Mouse (Mus musculus): ENCODE results near the gene Rtn4rl1. TPM values are rescaled to one million over a fixed set of nuclear protein-coding genes. Genes with fewer than 3 reads are reported as not detected.
A peak's percentile ranks its signal among the peaks of the same experiment; 100 is the strongest.

Rtn4rl1 gene
- polyA plus RNA-seq, 1 experiment from 2014 or later = 2.1 TPM

DNA sequence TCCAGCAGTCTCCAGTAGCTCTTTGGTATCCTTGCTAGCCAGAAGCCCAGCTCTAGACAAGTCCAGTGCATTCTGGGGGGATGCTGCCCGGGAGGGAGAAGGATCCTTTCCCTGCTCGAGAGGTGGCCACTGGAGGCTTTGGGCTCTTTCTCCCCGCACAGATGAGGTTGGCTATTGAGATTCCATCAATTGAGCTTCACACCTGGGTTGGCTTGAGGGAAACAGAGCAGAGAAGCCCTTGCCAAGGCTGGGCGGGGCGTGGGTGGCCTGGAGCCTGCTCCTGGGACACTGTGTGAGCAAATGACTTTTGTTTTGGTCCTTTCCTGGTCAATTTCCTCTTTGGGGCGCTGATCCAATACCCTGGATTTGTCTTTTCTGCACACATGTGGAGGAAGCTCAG lies 2.5 kb downstream of the Rtn4rl1 start:
- Histone ChIP-seq H3K4me1 (peaks cover 50% of the 10 kb centered on the region), H3K4me3 (no peak overlapping the region), H3K27ac (replicated peaks) (no peak overlapping the region), H3K36me3 (replicated peaks) (no peaks in the 10 kb centered on the region), H3K27me3 (replicated peaks; ENCODE audit: low read depth, poor library complexity, severe bottlenecking) (peaks cover 95% of the 10 kb centered on the region), H3K9me3 (no peaks in the 10 kb centered on the region)
- no peak for DNase-seq (ENCODE audit: low spot score)
- WGBS = 41% methylated on average over 6 of the region's 6 CpGs

DNA sequence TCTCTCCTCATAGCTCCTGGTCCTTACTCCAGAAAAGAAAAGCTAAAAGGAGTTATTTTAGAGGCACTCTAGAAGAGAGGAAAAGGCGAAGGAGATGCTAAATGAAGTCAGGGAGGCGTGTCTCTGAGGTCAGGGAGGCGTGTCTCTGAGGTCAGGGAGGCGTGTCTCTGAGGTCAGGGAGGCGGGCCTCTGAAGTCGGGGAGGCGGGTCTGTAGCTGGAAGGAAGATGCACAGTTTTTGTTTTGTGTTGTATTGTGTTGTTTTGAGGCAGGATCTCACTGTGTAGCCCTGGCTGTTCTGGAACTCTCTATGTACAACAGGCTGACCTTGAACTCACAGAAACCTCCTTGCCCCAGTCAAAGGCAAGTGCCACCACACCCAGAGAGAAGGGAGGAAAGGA lies 4.4 kb downstream of the Rtn4rl1 start:
- no peaks in the 10 kb centered on the region for H3K9me3 ChIP-seq
- H3K4me3 ChIP-seq = no peak overlapping the region
- no peak overlapping the region for H3K27ac ChIP-seq (replicated peaks)
- H3K4me1 ChIP-seq = peaks cover 56% of the 10 kb centered on the region
- peaks cover 83% of the 10 kb centered on the region for H3K27me3 ChIP-seq (replicated peaks; ENCODE audit: low read depth, poor library complexity, severe bottlenecking)
- no peak for DNase-seq (ENCODE audit: low spot score)
- H3K36me3 ChIP-seq (replicated peaks) = no peaks in the 10 kb centered on the region
- 34% methylated on average over 7 of the region's 7 CpGs for WGBS

DNA sequence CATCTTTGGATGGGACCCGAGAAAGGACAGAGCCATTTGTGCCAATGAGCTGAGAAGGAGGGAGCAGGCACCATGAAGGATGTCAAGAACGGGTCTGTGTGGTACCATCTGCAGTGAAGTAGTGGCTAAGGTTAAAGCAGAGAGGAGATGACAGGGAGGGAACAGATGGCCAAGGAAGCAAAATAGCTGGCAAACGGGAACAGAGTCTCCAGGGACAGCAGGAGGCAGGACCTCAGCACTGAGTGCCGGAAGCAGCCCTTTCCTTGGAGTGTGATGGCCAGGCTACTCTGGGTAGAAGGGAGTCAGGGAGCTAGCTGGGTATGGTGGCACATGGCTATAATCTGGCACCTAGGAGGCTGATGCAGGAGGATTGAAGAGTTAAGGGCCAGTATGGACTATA lies 5.2 kb downstream of the Rtn4rl1 start:
- no peak overlapping the region for H3K27ac ChIP-seq (replicated peaks)
- DNase-seq (ENCODE audit: low spot score) = no peak
- peaks cover 80% of the 10 kb centered on the region for H3K27me3 ChIP-seq (replicated peaks; ENCODE audit: low read depth, poor library complexity, severe bottlenecking)
- no peaks in the 10 kb centered on the region for H3K9me3 ChIP-seq
- H3K4me1 ChIP-seq = peaks cover 52% of the 10 kb centered on the region
- H3K4me3 ChIP-seq = no peak overlapping the region
- H3K36me3 ChIP-seq (replicated peaks) = no peaks in the 10 kb centered on the region
- 69% methylated on average over 4 of the region's 4 CpGs for WGBS

DNA sequence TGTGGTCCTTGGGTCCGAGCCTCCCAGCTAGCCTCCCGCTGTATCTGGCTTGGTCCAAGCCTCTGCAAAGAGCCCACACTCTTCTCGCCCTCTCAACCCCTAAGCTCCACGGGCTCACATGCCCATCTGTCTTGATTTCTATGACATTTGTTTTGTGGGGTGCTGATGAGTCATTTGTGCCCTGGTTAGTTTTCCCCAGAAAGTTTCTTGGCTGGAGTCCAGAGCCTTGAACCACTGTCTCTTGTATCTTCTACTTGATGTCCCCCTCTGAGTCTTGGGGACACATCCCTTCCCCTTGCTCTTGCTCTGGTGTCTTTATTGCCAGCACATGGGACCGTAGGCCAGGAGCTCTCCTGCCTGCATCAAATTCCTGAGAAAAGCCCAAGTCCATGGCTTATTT lies 6.4 kb downstream of the Rtn4rl1 start:
- Histone ChIP-seq H3K27me3 (replicated peaks; ENCODE audit: low read depth, poor library complexity, severe bottlenecking) (peaks cover 72% of the 10 kb centered on the region), H3K9me3 (no peaks in the 10 kb centered on the region), H3K36me3 (replicated peaks) (no peaks in the 10 kb centered on the region), H3K4me3 (no peak overlapping the region), H3K27ac (replicated peaks) (no peak overlapping the region), H3K4me1 (peaks cover 49% of the 10 kb centered on the region)
- DNase-seq (ENCODE audit: low spot score) = no peak
- WGBS = 88% methylated on average over 5 of the region's 5 CpGs

DNA sequence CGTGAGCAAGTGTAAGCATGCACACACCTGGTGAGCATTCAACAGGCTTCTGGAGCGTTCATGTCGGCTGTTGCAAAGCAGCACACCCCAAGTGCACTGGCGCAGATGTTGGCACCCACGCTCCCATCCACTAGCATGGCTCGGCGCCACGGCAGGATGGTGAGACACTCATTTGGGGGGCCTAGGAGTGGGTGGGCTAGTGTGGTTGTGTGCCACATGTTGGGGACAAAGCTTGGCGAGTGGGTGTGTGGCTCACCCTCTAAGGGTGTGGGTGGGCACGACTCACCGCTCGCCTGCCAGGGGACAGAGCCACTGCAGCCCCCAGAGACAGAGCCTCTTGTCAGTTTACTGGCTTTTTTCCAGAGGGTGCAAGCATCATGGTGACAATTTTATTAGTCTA lies 7.4 kb downstream of the Rtn4rl1 start:
- WGBS = 92% methylated on average over 12 of the region's 12 CpGs
- H3K9me3 ChIP-seq = no peaks in the 10 kb centered on the region
- H3K36me3 ChIP-seq (replicated peaks) = no peaks in the 10 kb centered on the region
- H3K4me1 ChIP-seq = peaks cover 48% of the 10 kb centered on the region
- H3K27ac ChIP-seq (replicated peaks) = no peak overlapping the region
- H3K4me3 ChIP-seq = no peak overlapping the region
- DNase-seq (ENCODE audit: low spot score) = no peak
- H3K27me3 ChIP-seq (replicated peaks; ENCODE audit: low read depth, poor library complexity, severe bottlenecking) = peaks cover 62% of the 10 kb centered on the region

DNA sequence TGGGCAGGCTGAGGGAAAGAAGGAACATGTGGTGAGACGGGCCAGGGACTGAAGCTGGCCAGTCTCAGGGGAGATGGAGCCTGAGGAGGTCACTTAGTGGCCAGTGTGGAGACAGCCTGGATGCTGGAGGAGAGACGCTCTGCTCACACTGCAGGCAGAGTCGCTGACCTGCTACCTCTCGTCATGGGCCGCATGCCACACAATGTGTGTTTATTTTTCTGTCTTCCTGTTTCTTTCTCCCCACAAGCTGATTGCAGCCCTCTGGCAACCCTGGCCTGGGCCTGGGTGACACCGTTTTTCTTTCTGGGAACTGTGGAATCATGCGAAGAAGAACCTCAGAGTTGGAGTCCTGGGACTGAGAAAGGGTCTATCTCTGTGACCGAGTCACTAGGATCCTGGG lies 8.1 kb downstream of the Rtn4rl1 start:
- no peak overlapping the region for H3K27ac ChIP-seq (replicated peaks)
- WGBS = 47% methylated on average over 8 of the region's 8 CpGs
- H3K9me3 ChIP-seq = no peaks in the 10 kb centered on the region
- no peak for DNase-seq (ENCODE audit: low spot score)
- H3K4me1 ChIP-seq = peaks cover 49% of the 10 kb centered on the region
- no peak overlapping the region for H3K4me3 ChIP-seq
- H3K36me3 ChIP-seq (replicated peaks) = no peaks in the 10 kb centered on the region
- peaks cover 54% of the 10 kb centered on the region for H3K27me3 ChIP-seq (replicated peaks; ENCODE audit: low read depth, poor library complexity, severe bottlenecking)

DNA sequence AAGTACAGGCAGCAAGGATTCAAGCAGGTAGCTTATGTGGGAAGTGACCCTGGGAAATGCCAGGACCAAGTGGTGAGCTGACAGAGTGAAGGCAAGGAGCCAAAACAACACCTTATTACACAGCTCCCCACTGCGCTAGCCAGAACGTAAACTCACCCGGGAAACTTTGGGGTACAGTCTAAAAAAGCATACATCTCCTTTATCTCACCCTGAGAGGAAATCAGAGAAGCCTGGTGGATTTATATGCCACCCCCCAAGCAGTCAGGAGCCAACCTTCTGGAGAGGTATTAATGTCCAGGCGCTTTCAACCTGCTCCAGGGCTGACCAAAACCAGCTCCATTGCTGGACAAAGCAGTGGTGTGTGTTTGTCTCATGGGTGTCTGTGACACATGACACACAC lies 10.3 kb downstream of the Rtn4rl1 start:
- Histone ChIP-seq H3K4me1 (peaks cover 55% of the 10 kb centered on the region), H3K4me3 (no peak overlapping the region), H3K9me3 (no peaks in the 10 kb centered on the region), H3K36me3 (replicated peaks) (no peaks in the 10 kb centered on the region), H3K27ac (replicated peaks) (0 out of 2 replicates have a peak overlapping the region, but pooled peaks have one; percentile 2), H3K27me3 (replicated peaks; ENCODE audit: low read depth, poor library complexity, severe bottlenecking) (peaks cover 32% of the 10 kb centered on the region)
- WGBS = 76% methylated on average over 4 of the region's 4 CpGs
- DNase-seq (ENCODE audit: low spot score) = no peak

DNA sequence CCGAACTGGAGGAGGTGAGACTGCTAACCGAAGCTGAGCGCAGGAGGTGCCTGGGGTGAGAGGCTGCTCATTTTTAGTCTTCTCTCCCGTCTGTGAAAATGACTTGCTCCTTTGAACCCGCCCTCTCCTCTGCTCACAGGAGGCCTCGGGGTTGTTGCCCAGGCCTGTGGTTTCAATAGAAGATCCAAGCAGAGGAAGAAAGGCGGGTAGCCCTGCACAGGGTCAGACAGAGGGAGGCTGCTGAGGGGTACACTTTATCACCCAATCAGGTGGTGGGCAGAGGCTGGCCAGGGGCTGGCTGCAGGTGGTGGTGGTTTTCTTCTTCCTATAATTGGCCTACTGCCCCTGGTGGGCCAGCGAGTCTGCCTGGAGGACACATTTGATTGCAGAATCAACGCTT lies 10.9 kb downstream of the Rtn4rl1 start:
- DNase-seq (ENCODE audit: low spot score) = no peak
- Histone ChIP-seq H3K36me3 (replicated peaks) (no peaks in the 10 kb centered on the region), H3K27me3 (replicated peaks; ENCODE audit: low read depth, poor library complexity, severe bottlenecking) (peaks cover 28% of the 10 kb centered on the region), H3K27ac (replicated peaks) (no peak overlapping the region), H3K9me3 (no peaks in the 10 kb centered on the region), H3K4me3 (no peak overlapping the region), H3K4me1 (peaks cover 61% of the 10 kb centered on the region)
- 36% methylated on average over 9 of the region's 9 CpGs for WGBS

DNA sequence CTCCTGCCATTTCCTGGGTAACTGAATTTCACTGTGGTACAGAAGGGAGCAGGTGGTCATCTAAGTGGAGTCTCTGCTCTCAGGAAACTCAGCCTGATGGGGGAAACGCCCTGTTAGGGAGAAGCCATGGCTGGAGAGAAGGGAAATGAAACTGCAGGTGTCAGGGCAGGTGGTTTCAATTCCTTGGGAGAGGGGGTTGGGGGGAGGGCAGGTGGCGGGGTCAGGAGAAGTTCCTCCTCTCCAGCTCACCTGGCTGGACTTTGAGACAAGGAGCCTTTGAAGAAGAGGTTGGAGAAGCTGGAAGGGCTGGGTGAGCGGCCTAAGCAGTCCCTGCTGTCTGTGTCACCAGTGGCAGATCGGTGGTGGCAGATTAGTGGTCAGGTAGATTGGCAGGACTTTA lies 12.8 kb downstream of the Rtn4rl1 start:
- DNase-seq (ENCODE audit: low spot score) = no peak
- Histone ChIP-seq H3K4me1 (peaks cover 72% of the 10 kb centered on the region), H3K9me3 (no peaks in the 10 kb centered on the region), H3K27me3 (replicated peaks; ENCODE audit: low read depth, poor library complexity, severe bottlenecking) (peaks cover 19% of the 10 kb centered on the region), H3K36me3 (replicated peaks) (no peaks in the 10 kb centered on the region), H3K27ac (replicated peaks) (no peak overlapping the region; the same call in 1 of the 2 replicates), H3K4me3 (no peak overlapping the region)
- 70% methylated on average over 4 of the region's 4 CpGs for WGBS

DNA sequence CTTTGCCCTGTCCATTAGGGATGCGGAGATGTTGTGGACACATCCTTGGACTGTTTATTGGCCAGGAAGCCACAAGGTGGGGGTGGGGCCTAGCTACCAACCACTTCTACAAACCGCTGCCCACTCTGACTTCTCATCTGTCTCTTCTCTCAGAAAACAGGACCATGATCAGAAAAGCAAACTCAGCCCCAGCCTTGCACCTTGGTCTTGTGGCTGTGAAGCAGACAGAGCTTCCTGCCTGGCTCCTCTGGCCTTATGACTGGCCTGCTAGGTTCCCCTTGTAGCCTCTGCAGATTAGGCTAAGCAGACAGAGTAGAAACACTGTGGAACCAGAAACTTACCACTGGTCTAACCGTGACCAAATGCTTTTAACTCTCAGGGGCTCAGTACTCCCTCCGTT lies 15.8 kb downstream of the Rtn4rl1 start:
- Histone ChIP-seq H3K27me3 (replicated peaks; ENCODE audit: low read depth, poor library complexity, severe bottlenecking) (peaks cover 34% of the 10 kb centered on the region), H3K9me3 (no peaks in the 10 kb centered on the region), H3K36me3 (replicated peaks) (no peaks in the 10 kb centered on the region), H3K27ac (replicated peaks) (0 out of 2 replicates have a peak overlapping the region, but pooled peaks have one; percentile 15), H3K4me3 (no peak overlapping the region), H3K4me1 (peaks cover 80% of the 10 kb centered on the region)
- 63% methylated on average over 4 of the region's 4 CpGs for WGBS
- no peak for DNase-seq (ENCODE audit: low spot score)

DNA sequence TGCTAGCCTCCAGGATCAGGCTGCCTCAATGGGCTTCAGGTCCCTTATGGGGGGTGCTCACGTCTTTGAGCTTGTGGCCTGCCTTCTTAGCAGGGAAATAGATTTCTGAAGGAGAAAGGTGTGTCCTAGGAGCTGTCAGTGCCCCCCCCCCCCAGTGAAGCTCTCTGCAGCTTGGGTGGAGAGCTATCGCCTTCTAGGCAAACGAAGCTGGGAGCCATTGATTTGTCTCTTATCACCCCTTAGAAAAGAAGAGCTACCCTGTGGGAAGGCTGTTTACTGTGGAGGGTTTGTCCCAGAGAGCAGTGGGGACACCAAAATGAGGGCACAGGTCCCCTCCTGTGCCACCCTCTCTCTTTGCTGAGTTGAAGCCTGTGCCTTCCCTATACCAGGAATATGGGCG lies 16.5 kb downstream of the Rtn4rl1 start:
- DNase-seq (ENCODE audit: low spot score) = no peak
- no peaks in the 10 kb centered on the region for H3K36me3 ChIP-seq (replicated peaks)
- 60% methylated on average over 4 of the region's 4 CpGs for WGBS
- H3K9me3 ChIP-seq = no peaks in the 10 kb centered on the region
- no peak overlapping the region for H3K4me3 ChIP-seq
- peak overlapping the region; percentile 8; the same call in 1 of the 2 replicates for H3K27ac ChIP-seq (replicated peaks)
- peaks cover 77% of the 10 kb centered on the region for H3K4me1 ChIP-seq
- H3K27me3 ChIP-seq (replicated peaks; ENCODE audit: low read depth, poor library complexity, severe bottlenecking) = peaks cover 41% of the 10 kb centered on the region

DNA sequence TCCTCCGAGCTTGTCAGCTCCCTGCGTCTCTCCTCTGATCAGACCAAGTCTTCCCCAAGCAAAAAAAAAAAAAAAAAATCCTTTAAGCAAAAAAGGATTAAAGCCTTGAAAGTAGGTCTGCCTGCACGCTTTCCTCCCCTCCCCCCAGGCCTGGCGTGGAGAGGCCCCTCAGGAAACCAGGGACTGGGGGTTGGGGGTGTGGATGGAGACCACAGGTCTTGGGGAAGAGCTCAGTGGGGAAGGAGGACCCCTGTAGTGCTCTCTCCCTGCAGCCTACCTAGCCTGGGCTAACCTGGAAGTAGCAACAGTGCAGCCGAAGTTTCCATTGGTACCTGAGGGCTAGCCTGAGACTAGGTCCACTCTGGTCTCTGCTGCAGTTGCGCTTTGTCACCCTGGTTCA lies 17.2 kb downstream of the Rtn4rl1 start:
- 38% methylated on average over 6 of the region's 6 CpGs for WGBS
- Histone ChIP-seq H3K9me3 (no peaks in the 10 kb centered on the region), H3K36me3 (replicated peaks) (no peaks in the 10 kb centered on the region), H3K27me3 (replicated peaks; ENCODE audit: low read depth, poor library complexity, severe bottlenecking) (peaks cover 46% of the 10 kb centered on the region), H3K4me1 (peaks cover 76% of the 10 kb centered on the region), H3K27ac (replicated peaks) (peak overlapping the region; percentile 44; the same call in 1 of the 2 replicates), H3K4me3 (no peak overlapping the region)
- no peak for DNase-seq (ENCODE audit: low spot score)

DNA sequence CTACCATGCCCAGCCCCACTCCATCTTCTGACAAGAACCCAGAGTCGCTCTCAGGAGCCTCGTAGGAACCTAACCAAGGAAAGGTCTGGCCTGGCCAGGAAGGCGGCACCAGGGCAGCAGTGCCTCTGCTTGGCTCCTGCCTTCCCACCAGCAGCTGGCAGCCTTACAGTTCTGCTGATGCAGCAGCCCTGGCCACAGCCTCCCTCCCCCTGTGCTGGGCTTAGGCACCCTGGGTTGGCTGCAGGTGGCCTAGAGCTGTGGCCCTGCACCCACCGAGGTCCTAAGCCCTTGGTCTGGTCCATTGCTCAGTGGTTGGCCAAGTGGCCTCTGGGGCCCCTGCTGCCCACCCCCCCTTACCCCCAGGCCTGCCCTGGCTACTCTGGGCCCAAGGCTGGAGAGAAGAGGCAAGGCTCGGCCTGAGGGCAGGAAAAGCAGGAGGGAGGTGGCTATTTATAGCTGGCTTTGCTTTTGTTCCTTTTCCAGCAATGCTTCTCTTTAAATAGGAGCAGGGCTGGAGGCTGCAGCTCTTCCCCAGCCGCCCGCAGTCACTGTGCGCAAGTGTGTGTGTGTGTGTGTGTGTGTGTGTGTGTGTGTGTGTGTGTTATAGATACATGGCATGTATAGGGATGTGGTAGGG lies 18.6 kb downstream of the Rtn4rl1 start:
- Histone ChIP-seq H3K9me3 (no peaks in the 10 kb centered on the region), H3K4me1 (peaks cover 76% of the 10 kb centered on the region), H3K4me3 (no peak overlapping the region), H3K36me3 (replicated peaks) (no peaks in the 10 kb centered on the region), H3K27me3 (replicated peaks; ENCODE audit: low read depth, poor library complexity, severe bottlenecking) (peaks cover 59% of the 10 kb centered on the region), H3K27ac (replicated peaks) (peak overlapping the region; percentile 72)
- no peak for DNase-seq (ENCODE audit: low spot score)
- WGBS = 44% methylated on average over 8 of the region's 8 CpGs

Measured in embryonic facial prominence, embryonic 10.5 days (tissue).